Mouse (Mus musculus): ENCODE measurements at regions not wholly inside any gene's neighbourhood (a gene's known extent, or its start where the extent isn't known, plus 50 kb on each side); places are given as distances from the start of the nearest gene placed in this dataset.

- no peaks in the 10 kb centered on the region for H3K27me3 ChIP-seq (ENCODE audit: control insufficient read depth, insufficient read depth, low read length)
- no peaks in the 10 kb centered on the region for H3K9me3 ChIP-seq (ENCODE audit: control insufficient read depth, low read length)
- DNase-seq (ENCODE audit: low spot score), result no peak
- no peak for ATAC-seq (replicated peaks; ENCODE audit: low FRiP score)
- H3K27ac ChIP-seq (ENCODE audit: low read depth, low read length), result no peak overlapping the region
- no peaks in the 10 kb centered on the region for H3K4me1 ChIP-seq (replicated peaks; ENCODE audit: control insufficient read depth, insufficient read depth, low read length)
- no peak overlapping the region for H3K4me3 ChIP-seq (ENCODE audit: low read depth, low read length)
- WGBS, result 83% methylated on average over 8 of the region's 8 CpGs
- H3K36me3 ChIP-seq (ENCODE audit: control insufficient read depth, insufficient read depth, low read length), result no peaks in the 10 kb centered on the region
- H3K9ac ChIP-seq (ENCODE audit: low read length), result no peak overlapping the region
- H3K4me2 ChIP-seq (ENCODE audit: low read depth, low read length, severe bottlenecking), result no peak overlapping the region
These were observed 111.3 kb upstream of the Cenpe start for GRCm38 (mm10) chr3:135100901-135101586.
